Mouse (Mus musculus) G1E (cell line): ENCODE data around the gene Oxct2a.

Source experiments
- CTCF ChIP-seq: IDR thresholded peaks from 2 replicates; pipeline ENCODE4 v1.5.1; 2012; ENCODE audit warnings: low read depth, low read length, inconsistent platforms, mixed read lengths
- GATA2 ChIP-seq: IDR thresholded peaks from 2 replicates; pipeline ENCODE4 v1.6.1; 2012; ENCODE audit warnings: low read depth, low read length, inconsistent platforms, borderline replicate concordance
- TAL1 ChIP-seq: conservative IDR thresholded peaks from 2 replicates; pipeline ENCODE4 v1.6.1; 2012; ENCODE audit warnings: low read depth, low read length, inconsistent platforms, mixed read lengths

GRCm38 (mm10) chr4:123280117-123280516 is 43.3 kb downstream of the Oxct2a start:
- TF ChIP-seq CTCF = no peak
- no peak for TF ChIP-seq GATA2
- TF ChIP-seq TAL1 = no peak
